Mouse (Mus musculus) liver, adult 2 months (tissue): ENCODE measurements at regions not wholly inside any gene's neighbourhood (a gene's known extent, or its start where the extent isn't known, plus 50 kb on each side); places are given as distances from the start of the nearest gene placed in this dataset.

Experiments used
- DNase-seq: peaks from one replicate; pipeline ENCODE4 v3.0.0-alpha.2; 2011; ENCODE audit warnings: low read depth, low spot score; ENCODE audit errors: extremely low read depth
- H3K27ac ChIP-seq: fragments of 200-500 bp; replicated peaks from 2 replicates; pipeline ENCODE4 v1.5.1; 2012; ENCODE audit warnings: low read depth, mild to moderate bottlenecking, control low read depth, inconsistent platforms, low read length; ENCODE audit not compliant: insufficient read depth
- H3K27me3 ChIP-seq: fragments of 200-500 bp; 2 replicates; pipeline ENCODE4 v1.6.1; 2012; ENCODE audit warnings: mild to moderate bottlenecking, moderate library complexity, low read length, inconsistent platforms; ENCODE audit not compliant: control insufficient read depth, insufficient read depth
- H3K36me3 ChIP-seq: fragments of 200-500 bp; 2 replicates; pipeline ENCODE4 v1.6.1; 2012; ENCODE audit warnings: low read length, inconsistent platforms; ENCODE audit not compliant: control insufficient read depth, insufficient read depth
- H3K4me1 ChIP-seq: fragments of 200-500 bp; 2 replicates; pipeline ENCODE4 v1.6.1; 2011; ENCODE audit warnings: low read length; ENCODE audit not compliant: control insufficient read depth, insufficient read depth
- H3K4me3 ChIP-seq: fragments of 200-500 bp; 2 replicates; pipeline ENCODE4 v1.5.1; 2011; ENCODE audit warnings: low read depth, mild to moderate bottlenecking, control low read depth, low read length, moderate library complexity; ENCODE audit not compliant: insufficient read depth
- H3K79me2 ChIP-seq: fragments of 200-500 bp; 2 replicates; pipeline ENCODE4 v1.6.1; 2012; ENCODE audit warnings: inconsistent platforms, mild to moderate bottlenecking, low read length, moderate library complexity; ENCODE audit not compliant: control insufficient read depth, insufficient read depth
- H3K9ac ChIP-seq: fragments of 200-500 bp; 2 replicates; pipeline ENCODE4 v1.6.1; 2012; ENCODE audit warnings: low read depth, mild to moderate bottlenecking, control low read depth, inconsistent platforms, low read length
- CTCF ChIP-seq: fragments of 200-500 bp; IDR thresholded peaks from 2 replicates; pipeline ENCODE4 v1.5.1; 2011; ENCODE audit warnings: low read depth, low read length, control low read depth
- POLR2A ChIP-seq: fragments of 200-500 bp; IDR thresholded peaks from 2 replicates; pipeline ENCODE4 v1.6.1; 2011; ENCODE audit warnings: low read length, control low read depth; ENCODE audit not compliant: insufficient read depth; ENCODE audit errors: extremely low read depth
- WGBS: fragments of 180-500 bp; shearing (Covaris S2); methylation state at CpG from one replicate; pipeline ENCODE4 v1.1.7; 2018; 5-methylcytosine and 5-hydroxymethylcytosine counted together

DNA sequence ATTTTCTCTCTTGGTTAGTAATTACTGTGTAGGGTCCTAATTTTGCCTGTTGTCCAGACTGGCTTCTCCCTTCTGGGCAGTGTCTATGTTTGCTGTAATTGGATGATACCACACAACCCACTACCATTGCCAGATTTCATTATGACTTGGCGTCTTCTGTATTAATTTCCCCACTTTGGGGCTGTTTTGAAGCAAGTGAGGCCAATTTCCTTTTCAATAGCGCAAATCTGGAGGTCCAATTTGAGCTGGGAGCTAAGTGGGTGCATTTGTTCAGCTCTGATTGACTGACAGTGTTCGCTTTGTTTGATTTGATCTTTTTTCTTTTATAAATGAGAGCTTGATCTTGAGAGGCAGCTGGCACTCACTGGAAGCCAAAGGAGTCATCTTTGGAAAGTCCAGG, 266.4 kb downstream of the Slc4a3 start:
- no peak overlapping the region for H3K9ac ChIP-seq
- no peak overlapping the region for H3K27ac ChIP-seq
- H3K27me3 ChIP-seq = no peaks in the 10 kb centered on the region
- no peak for TF ChIP-seq CTCF
- H3K4me3 ChIP-seq = no peak overlapping the region
- WGBS = 82% methylated on average over 3 of the region's 3 CpGs
- no peaks in the 10 kb centered on the region for H3K79me2 ChIP-seq
- no peak for DNase-seq
- H3K36me3 ChIP-seq = no peaks in the 10 kb centered on the region
- H3K4me1 ChIP-seq = no peaks in the 10 kb centered on the region

GRCm38 (mm10) chr1:75826202-75826601, 280.1 kb downstream of the Slc4a3 start:
- no peaks in the 10 kb centered on the region for H3K79me2 ChIP-seq
- no peak overlapping the region for H3K4me3 ChIP-seq
- H3K36me3 ChIP-seq = no peaks in the 10 kb centered on the region
- DNase-seq = no peak
- no peak overlapping the region for H3K27ac ChIP-seq
- H3K27me3 ChIP-seq = no peaks in the 10 kb centered on the region
- TF ChIP-seq CTCF (no peak), POLR2A (no peak)
- 61% methylated on average over 5 of the region's 5 CpGs for WGBS
- no peaks in the 10 kb centered on the region for H3K4me1 ChIP-seq
- no peak overlapping the region for H3K9ac ChIP-seq

DNA sequence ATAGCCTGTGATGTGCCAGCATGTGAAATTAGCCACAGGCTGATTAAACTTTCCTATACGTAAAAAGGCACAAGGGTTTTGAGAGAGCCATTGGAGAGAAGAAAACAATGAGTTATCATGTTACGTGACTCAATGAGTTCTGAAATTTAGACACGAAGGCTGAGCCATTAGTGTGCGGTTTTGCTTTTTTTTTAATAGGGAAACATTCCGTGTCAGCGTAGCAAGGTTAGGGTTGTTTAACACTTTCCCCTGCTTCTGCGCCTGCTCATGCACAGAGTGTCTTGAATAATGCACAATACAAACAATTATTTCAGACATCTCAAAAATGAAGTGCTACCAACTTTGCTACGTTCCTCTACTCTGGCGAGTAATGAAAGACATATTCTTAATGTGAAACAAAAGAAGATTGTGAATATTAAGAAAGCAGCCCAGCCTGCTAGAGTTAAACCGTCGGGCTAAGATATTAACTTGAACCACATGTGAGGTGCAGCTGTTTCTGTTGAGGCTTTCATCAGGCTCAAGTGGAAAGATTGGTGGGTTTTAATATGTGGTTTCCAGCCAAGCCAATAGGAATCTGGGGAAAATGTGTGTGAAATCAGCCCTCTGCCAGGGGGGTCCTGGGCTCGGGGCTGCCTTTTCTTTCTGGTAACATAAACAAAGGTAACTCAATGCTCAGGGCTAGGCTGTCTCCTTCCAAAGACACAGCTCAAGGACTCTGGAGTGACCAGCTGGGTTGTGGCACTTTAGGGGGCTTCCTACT, 287.2 kb downstream of the Slc4a3 start:
- Histone ChIP-seq H3K9ac (no peak overlapping the region), H3K4me1 (no peaks in the 10 kb centered on the region), H3K79me2 (no peaks in the 10 kb centered on the region), H3K36me3 (no peaks in the 10 kb centered on the region), H3K27ac (no peak overlapping the region), H3K27me3 (no peaks in the 10 kb centered on the region), H3K4me3 (no peak overlapping the region)
- WGBS = 83% methylated on average over 12 of the region's 12 CpGs
- DNase-seq = no peak
- TF ChIP-seq POLR2A (no peak), CTCF (no peak)

DNA sequence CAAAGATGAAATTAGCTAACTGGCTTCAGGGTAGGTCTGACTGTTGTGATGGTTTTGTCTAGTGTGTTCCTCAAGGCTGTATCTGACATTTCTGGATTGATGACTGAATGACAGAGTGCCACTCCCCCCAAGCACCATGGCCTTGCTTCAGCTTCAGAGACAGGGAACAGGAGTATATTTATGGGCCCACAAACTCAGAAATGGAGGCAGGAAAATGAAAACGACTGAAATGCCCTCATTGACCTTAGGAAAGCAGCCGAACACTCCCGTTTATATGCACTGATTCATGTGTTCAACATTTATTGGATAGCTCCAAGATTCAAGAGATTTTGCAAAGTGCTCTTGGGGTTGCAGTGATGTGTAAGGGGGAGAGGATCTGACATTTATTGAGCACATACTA, 288.3 kb downstream of the Slc4a3 start:
- TF ChIP-seq CTCF (no peak), POLR2A (no peak)

DNA sequence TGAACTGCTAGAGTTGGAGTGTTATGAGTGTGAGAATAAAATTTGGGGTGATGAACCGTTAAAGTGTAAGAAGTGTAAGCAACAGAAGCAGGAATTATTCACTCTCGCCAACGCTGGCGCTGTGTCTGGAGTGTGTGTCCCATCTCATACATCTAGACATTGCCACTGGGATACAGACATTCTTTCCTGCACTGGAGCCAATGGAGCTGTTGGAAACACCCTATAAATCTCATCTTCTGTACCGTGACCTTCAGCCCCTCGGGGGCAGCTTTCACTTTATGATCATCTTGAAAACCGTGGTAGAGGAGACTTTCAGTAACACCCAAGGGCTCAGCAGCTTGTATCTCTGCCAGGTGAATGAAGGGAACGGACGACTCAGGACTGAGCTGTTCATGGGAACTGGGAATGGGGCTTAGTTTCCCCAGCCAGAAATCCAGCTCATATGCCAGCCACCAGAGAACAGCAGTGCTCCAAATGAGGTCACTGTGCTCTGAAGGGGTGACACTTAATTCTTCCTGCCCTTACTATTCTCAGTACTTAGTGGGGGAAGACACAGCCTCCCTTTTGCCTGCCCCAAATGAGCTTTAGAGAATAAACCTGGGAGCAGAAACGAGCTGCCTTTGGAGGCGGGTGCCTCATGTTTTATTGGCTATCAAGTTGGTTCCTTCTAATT, 293.6 kb downstream of the Slc4a3 start:
- H3K4me1 ChIP-seq = no peaks in the 10 kb centered on the region
- no peak for TF ChIP-seq POLR2A
- TF ChIP-seq CTCF = no peak
- 87% methylated on average over 11 of the region's 11 CpGs for WGBS
- no peak for DNase-seq
- H3K79me2 ChIP-seq = no peaks in the 10 kb centered on the region
- no peak overlapping the region for H3K9ac ChIP-seq
- H3K27me3 ChIP-seq = no peaks in the 10 kb centered on the region
- no peak overlapping the region for H3K4me3 ChIP-seq
- H3K27ac ChIP-seq = no peak overlapping the region
- H3K36me3 ChIP-seq = no peaks in the 10 kb centered on the region

More for the DNA sequence above, 288.3 kb downstream of the Slc4a3 start:
- Histone ChIP-seq H3K27ac (no peak overlapping the region), H3K4me1 (no peaks in the 10 kb centered on the region), H3K79me2 (no peaks in the 10 kb centered on the region), H3K9ac (no peak overlapping the region), H3K27me3 (no peaks in the 10 kb centered on the region), H3K4me3 (no peak overlapping the region), H3K36me3 (no peaks in the 10 kb centered on the region)
- WGBS = 74% methylated on average over 3 of the region's 3 CpGs
- no peak for DNase-seq

DNA sequence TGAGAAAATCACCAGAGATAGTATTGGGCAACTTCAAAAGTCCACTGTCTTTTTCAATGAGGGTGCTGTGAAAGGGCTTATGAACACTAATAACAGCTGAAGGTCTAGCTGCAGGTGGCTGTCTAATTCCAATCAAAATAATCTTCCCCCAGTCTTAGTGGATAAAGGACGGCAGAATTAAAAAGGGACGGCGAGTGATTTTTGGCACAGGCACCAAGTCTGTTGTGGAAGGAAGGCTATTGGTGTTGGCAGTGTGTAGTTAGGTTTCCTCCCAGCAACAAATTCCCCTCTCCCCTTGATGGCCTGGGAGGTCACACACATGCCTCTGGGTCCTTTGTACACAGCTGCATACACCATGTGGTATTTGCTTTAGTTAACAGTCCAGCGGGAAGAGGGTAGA, 296.3 kb downstream of the Slc4a3 start:
- Histone ChIP-seq H3K79me2 (no peaks in the 10 kb centered on the region), H3K27me3 (no peaks in the 10 kb centered on the region), H3K36me3 (no peaks in the 10 kb centered on the region), H3K4me1 (no peaks in the 10 kb centered on the region), H3K4me3 (no peak overlapping the region), H3K9ac (no peak overlapping the region), H3K27ac (no peak overlapping the region)
- DNase-seq = no peak
- TF ChIP-seq CTCF (no peak), POLR2A (no peak)
- 71% methylated on average over 4 of the region's 4 CpGs for WGBS
